16 mouse cellular contexts compared by ENCODE assay signal in the genomic region with DNA sequence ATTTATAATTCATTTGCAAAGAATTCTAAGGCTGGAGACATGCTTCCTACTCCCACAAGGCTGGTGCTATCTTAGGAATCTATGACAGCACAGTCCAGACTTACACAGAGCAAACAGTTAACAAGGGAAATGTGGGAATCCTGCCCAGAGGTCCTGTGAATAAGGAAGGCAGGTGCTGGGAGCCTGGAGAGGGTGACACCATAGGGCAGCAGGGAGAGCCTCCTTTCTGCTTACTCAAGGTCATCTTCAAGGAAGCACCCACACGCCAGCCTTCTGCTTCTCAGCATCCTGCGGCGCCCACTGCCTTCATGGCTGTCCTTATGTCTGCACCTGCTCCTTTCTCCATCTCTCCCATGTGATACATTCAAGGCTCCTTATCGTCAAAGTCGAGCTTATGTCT. TPM values are rescaled to one million over a fixed set of nuclear protein-coding genes. Genes with fewer than 3 reads are reported as not detected.
DNase-seq lines count a peak whose midpoint lies in the region; ATAC-seq lines count a peak whose summit lies in the region.
"Had no signal": no experiment of that assay in that cellular context is flagged by ENCODE, and none has a peak within 500 bp of the region (broad histone marks: within the 10 kb centered on the region; RNA-seq: fewer than 3 reads in every experiment).

No protein-coding gene starts in this region.

- ATAC-seq in megakaryocyte, adult 5-6 weeks (ENCODE audit: poor library complexity, severe bottlenecking) = no peak
- ATAC-seq: CD4-positive, CD25-positive, alpha-beta regulatory T cell, adult 4 months; inflammation-experienced regulatory T-cells, adult 6 months; midbrain, embryonic 13.5 days had no signal

- DNase-seq in layer of hippocampus, adult 18-20 months (ENCODE audit: low spot score in 2 of 2) = peak; percentile 8 to 43
- DNase-seq in layer of hippocampus, postnatal 10 days (ENCODE audit: low spot score in 2 of 2) = no peak
- DNase-seq in MN1 (ENCODE audit: low spot score) = peak; percentile 27
- DNase-seq in frontal cortex, postnatal 10 days (ENCODE audit: low spot score in 2 of 2) = peak; percentile 14 to 16
- peak; percentile 35 for DNase-seq in right cerebral cortex, postnatal 14 days
- DNase-seq in gastrocnemius, postnatal 4 days (ENCODE audit: low spot score in 2 of 2) = no peak
- DNase-seq: adrenal gland, postnatal 14 days; cerebellum, adult 11-12 months; cerebellum, postnatal 14 days; embryo, embryonic 11 days; kidney, adult 2 months; kidney, postnatal 14 days had no signal

RNA-seq across cellular contexts. Expression of gene Pus7, which starts 19.0 kb away (rescaled TPM):
- total RNA-seq in layer of hippocampus, adult 18-20 months (2021) = 10 to 100 TPM; 16.3 to 17.3 TPM
- total RNA-seq in layer of hippocampus, postnatal 10 days (2021) = 10 to 100 TPM; 19.7 to 20.7 TPM
- total RNA-seq in megakaryocyte, adult 5-6 weeks (2015) = 4.7 and 5.0 TPM in 2 replicates
- 5.1 and 12.0 TPM in 2 replicates for total RNA-seq in megakaryocyte, adult 5-6 weeks (2017)
- total RNA-seq in gastrocnemius, postnatal 4 days (2021) = 10 to 100 TPM; 15.7 to 19.4 TPM

RNA-seq across cellular contexts. Expression of gene Rint1, which starts 23.0 kb away (rescaled TPM):
- total RNA-seq in layer of hippocampus, adult 18-20 months (2021) = 10 to 100 TPM; 20.6 to 21.2 TPM
- 10 to 100 TPM; 19.0 to 24.0 TPM for total RNA-seq in layer of hippocampus, postnatal 10 days (2021)
- 11.9 and 14.2 TPM in 2 replicates for total RNA-seq in megakaryocyte, adult 5-6 weeks (2015)
- 12.0 and 16.3 TPM in 2 replicates for total RNA-seq in megakaryocyte, adult 5-6 weeks (2017)
- total RNA-seq in gastrocnemius, postnatal 4 days (2021) = 10 to 100 TPM; 17.4 to 20.8 TPM

Comparison
In these comparisons a context has a peak if more than half of its experiments do, and no peak if none do; other contexts are left out.
1. DNase-seq: peak in layer of hippocampus, adult 18-20 months (2 of 2), MN1 (single experiment), frontal cortex, postnatal 10 days (2 of 2) and right cerebral cortex, postnatal 14 days (single experiment); none in layer of hippocampus, postnatal 10 days (0 of 2) and gastrocnemius, postnatal 4 days (0 of 2).